Mouse (Mus musculus) lung, embryonic 16.5 days (tissue): ENCODE measurements around the gene Mast1. TPM values are rescaled to one million over a fixed set of nuclear protein-coding genes. Genes with fewer than 3 reads are reported as not detected.
A peak's percentile ranks its signal among the peaks of the same experiment; 100 is the strongest.

ENCODE experiments used
- ATAC-seq: fragments of 200-750 bp; cut with Nextera tagmentation; 2 replicates; pipeline ENCODE4 v1.8.0; 2017; ENCODE audit warnings: low read depth, mild to moderate bottlenecking, moderate library complexity
- H3K27ac ChIP-seq: fragments of 300-500 bp; sonication (generic); 2 replicates; pipeline ENCODE4 v1.5.1; 2014; ENCODE audit warnings: mild to moderate bottlenecking, control low read depth, low read length
- H3K27me3 ChIP-seq: fragments of 300-500 bp; sonication (generic); 2 replicates; pipeline ENCODE4 v1.6.1; 2014; ENCODE audit warnings: low read depth, low read length, mixed read lengths; ENCODE audit not compliant: control insufficient read depth, insufficient read depth
- H3K36me3 ChIP-seq: fragments of 300-500 bp; sonication (generic); 2 replicates; pipeline ENCODE4 v1.6.1; 2014; ENCODE audit warnings: low read length; ENCODE audit not compliant: control insufficient read depth, insufficient read depth
- H3K4me1 ChIP-seq: fragments of 300-500 bp; sonication (generic); replicated peaks from 2 replicates; pipeline ENCODE4 v1.6.1; 2014; ENCODE audit warnings: low read length, mixed read lengths; ENCODE audit not compliant: control insufficient read depth, insufficient read depth
- H3K4me2 ChIP-seq: fragments of 300-500 bp; sonication (generic); 2 replicates; pipeline ENCODE4 v1.6.1; 2014; ENCODE audit warnings: low read depth, low read length, control low read depth
- H3K4me3 ChIP-seq: fragments of 300-500 bp; sonication (generic); 2 replicates; pipeline ENCODE4 v1.5.1; 2014; ENCODE audit warnings: mild to moderate bottlenecking, low read length, control low read depth
- H3K9ac ChIP-seq: fragments of 300-500 bp; sonication (generic); 2 replicates; pipeline ENCODE4 v1.6.1; 2014; ENCODE audit warnings: low read length, control low read depth
- H3K9me3 ChIP-seq: fragments of 300-500 bp; sonication (generic); 2 replicates; pipeline ENCODE4 v1.6.1; 2016; ENCODE audit warnings: low read length; ENCODE audit not compliant: control insufficient read depth
- WGBS: fragments of 180-500 bp; shearing (Covaris S2); extraction: QIAGEN DNeasy Blood & Tissue Kit; methylation state at CpG from one replicate; pipeline ENCODE4 v1.1.7; 2014; 5-methylcytosine and 5-hydroxymethylcytosine counted together
- polyA plus RNA-seq: library from polyadenylated mRNA; unstranded; fragments of >200 nt; fragmentation: Nextera tagmentation; extraction: Ambion mirVana; gene quantifications from 2 replicates; pipeline ENCODE4 v1.2.1, GENCODE M21; 2015

The Mast1 gene
- polyA plus RNA-seq: 0.64 and 0.72 TPM in 2 replicates

DNA sequence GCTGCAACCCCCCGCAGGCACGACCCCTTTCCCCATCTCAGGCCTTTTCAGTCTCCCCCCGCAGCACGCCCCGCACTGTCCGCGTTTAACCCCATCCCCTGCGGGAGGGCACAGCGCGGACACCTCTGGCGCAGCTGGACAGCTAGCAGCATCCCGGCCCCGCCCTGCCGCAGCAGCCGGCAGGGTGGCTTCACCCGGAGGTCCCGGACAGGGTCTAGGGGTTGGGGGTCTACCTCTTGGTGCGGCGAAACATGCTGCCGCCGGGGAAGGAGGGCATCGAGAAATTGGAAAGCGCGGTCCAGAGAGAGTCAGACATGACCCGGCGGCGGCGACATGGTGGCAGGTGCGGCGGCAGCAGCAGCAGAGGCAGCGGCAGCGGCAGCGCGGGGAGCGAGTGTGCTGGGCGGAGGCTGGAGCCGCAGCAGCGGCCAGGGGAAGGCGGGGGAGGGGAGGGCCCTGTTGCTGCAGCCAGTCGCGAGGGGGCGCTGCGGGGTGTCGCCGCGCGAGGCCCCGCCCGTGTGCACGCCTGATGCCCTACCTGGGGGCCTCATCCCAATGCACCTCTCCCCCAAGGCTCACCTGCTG, at the start of gene Mast1:
Gene Mast1, minus strand, starts transcription at position 398 of the 585 bp plus-strand sequence.
- H3K36me3 ChIP-seq: no peaks in the 10 kb centered on the region
- peaks cover 4% of the 10 kb centered on the region for H3K4me1 ChIP-seq
- no peak within 1 kb of the TSS for H3K27ac ChIP-seq
- H3K9ac ChIP-seq: peak within 1 kb of the TSS; percentile 1; the same call in 1 of the 2 replicates
- ATAC-seq: peak; percentile 51; the same call in 1 of the 2 replicates
- no peaks in the 10 kb centered on the region for H3K9me3 ChIP-seq
- H3K27me3 ChIP-seq: peaks cover 52% of the 10 kb centered on the region
- WGBS: under 1% methylated on average over 46 of the region's 50 CpGs
- H3K4me3 ChIP-seq: peak within 1 kb of the TSS; percentile 41
- peak within 1 kb of the TSS; percentile 66 for H3K4me2 ChIP-seq

DNA sequence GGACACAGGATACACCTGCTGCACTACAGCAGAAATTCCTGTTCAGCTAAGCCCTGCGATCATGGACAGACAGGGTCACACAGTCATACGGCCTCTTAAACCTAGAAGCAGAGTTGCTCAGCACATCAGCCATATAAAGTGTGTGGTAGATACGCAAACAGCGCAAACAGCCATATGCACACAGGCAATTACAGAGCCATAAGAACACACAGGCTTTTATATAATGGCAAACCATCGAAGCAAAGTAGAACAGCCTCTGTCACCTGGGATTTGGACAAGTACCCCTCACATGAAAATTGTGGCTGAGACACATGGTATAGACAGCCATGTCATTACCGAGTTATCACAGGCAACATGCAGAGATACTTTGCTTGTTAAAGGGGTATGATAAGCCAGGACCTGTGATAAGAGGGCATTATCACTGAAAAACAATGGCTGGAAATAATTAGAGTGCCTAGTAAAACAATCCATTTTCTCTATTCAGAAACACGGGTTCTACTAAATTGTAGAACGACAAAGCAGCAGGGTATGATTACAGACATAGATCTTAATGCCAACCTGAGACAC, 49.3 kb upstream of the Mast1 start:
- peak overlapping the region; percentile 92 for H3K27ac ChIP-seq
- H3K36me3 ChIP-seq: no peaks in the 10 kb centered on the region
- peak overlapping the region; percentile 51 for H3K4me3 ChIP-seq
- peak overlapping the region; percentile 83 for H3K4me2 ChIP-seq
- WGBS: 35% methylated on average over 8 of the region's 8 CpGs
- H3K9ac ChIP-seq: peak overlapping the region; percentile 61
- H3K9me3 ChIP-seq: no peaks in the 10 kb centered on the region
- H3K27me3 ChIP-seq: no peaks in the 10 kb centered on the region
- no peak for ATAC-seq
- peaks cover 53% of the 10 kb centered on the region for H3K4me1 ChIP-seq

DNA sequence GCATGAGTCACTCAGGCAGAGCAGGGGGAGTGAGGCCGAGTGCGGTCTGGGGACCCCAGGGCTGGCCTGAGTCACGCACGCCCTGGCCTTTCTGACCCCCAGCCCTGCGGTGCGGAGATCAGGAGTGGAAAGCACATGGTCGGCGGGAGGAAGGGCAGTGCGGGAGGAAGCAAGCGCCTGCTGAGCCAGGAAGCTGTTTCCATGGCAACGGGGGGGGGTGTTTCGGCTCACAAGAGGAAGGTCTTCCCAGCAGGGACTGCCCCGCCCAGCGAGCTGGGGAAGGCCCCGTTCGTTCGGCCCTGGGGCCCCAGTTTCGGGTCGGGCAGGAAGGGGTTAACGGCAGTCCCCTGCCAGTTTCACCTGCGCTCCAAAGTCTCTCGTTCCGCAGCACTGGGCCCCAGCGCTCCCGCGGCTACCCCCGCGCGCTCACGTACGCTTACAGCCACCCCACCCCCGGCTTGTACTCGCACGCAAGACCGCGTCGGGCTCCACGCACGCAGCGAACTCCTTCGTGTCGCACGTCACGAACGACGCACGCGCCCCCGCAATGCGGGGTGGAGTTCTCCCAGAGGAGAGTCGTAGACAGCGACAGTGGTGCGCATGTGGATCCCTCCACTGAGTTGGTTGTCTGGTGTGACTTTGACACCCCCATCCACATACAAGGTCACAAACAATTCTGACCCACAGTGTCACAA, 48.7 kb upstream of the Mast1 start:
- WGBS: under 1% methylated on average over 53 of the region's 53 CpGs
- no peaks in the 10 kb centered on the region for H3K27me3 ChIP-seq
- peaks cover 55% of the 10 kb centered on the region for H3K4me1 ChIP-seq
- H3K27ac ChIP-seq: peak overlapping the region; percentile 92
- no peaks in the 10 kb centered on the region for H3K9me3 ChIP-seq
- no peaks in the 10 kb centered on the region for H3K36me3 ChIP-seq
- peak overlapping the region; percentile 61 for H3K9ac ChIP-seq
- peak overlapping the region; percentile 51 for H3K4me3 ChIP-seq
- ATAC-seq: peak; percentile 32
- peak overlapping the region; percentile 83 for H3K4me2 ChIP-seq

DNA sequence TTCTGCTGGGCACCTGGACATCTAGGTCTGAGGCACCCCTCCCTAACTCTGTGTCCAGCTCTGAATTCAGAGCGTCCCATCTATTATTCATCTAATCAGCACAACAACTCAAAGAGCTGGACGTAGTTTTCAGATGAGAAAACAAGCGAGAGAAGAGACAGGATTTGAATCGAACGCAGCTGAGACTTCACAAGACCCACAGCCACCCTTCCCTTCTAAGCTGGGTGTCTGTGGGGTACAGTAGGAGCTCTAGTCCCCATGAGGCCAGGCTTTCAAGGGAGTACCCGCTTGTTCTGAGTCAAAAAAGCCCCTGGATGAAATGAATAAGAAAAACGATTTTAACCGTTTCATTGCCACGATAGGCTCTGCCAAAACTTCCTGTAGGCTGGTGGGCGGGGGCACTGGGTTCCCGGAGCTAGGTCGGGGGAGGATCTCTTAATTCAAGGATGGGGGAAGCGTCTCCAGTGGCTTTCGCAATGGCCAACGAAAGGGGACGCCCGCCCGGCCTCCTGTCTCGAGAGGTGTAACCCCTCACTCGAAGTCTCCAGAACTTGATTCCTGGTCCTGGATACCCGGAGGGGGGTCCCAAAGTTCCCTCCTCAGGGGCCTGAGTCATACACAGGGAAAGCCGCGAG, 48.0 kb upstream of the Mast1 start:
- H3K4me1 ChIP-seq: peaks cover 60% of the 10 kb centered on the region
- no peaks in the 10 kb centered on the region for H3K27me3 ChIP-seq
- no peaks in the 10 kb centered on the region for H3K36me3 ChIP-seq
- H3K9ac ChIP-seq: peak overlapping the region; percentile 61
- 1% methylated on average over 23 of the region's 23 CpGs for WGBS
- ATAC-seq: no peak
- peak overlapping the region; percentile 51 for H3K4me3 ChIP-seq
- H3K4me2 ChIP-seq: peak overlapping the region; percentile 83
- H3K27ac ChIP-seq: peak overlapping the region; percentile 92
- H3K9me3 ChIP-seq: no peaks in the 10 kb centered on the region

DNA sequence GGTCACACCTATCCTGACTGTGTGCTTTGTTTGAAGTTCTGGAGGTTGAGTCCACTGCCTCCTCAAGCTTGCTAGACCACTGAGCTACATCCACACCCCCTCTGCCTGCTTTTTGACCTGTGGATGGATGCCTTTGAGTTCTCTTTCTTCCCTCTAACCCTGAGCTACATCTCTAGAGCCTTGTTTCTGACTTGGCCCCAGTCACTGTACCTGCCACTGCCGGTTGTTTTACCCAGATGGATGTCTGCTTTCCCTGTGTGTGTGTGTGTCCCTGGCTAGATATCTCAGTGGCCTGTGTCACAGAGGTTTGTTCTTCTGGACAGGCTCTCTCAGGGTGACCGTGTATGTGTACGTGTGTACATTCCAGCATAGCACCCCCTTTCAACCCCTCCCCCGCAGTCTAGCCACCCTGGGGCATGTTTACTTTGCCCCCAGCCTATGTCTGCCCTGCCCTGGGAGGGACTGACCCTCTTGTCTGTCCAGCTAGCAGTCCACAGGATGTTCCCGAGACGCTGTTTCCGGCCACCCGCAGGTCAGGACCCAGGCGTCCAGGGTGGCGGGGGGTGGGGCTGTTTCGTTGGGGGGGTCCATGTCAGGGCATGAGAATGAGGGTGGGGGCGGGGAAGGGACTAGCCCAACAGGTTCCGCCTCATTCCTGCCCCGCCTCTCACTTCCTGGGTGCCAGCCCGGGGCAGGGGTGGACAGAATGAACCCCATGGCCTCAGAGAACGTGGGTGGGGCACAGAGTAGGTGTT, 47.3 kb upstream of the Mast1 start:
- Histone ChIP-seq H3K36me3 (no peaks in the 10 kb centered on the region), H3K4me1 (peaks cover 64% of the 10 kb centered on the region), H3K4me3 (peak overlapping the region; percentile 51), H3K4me2 (peak overlapping the region; percentile 83), H3K9me3 (no peaks in the 10 kb centered on the region), H3K9ac (peak overlapping the region; percentile 61), H3K27ac (peak overlapping the region; percentile 92), H3K27me3 (no peaks in the 10 kb centered on the region)
- peak; percentile 7 for ATAC-seq
- WGBS: 3% methylated on average over 16 of the region's 16 CpGs

DNA sequence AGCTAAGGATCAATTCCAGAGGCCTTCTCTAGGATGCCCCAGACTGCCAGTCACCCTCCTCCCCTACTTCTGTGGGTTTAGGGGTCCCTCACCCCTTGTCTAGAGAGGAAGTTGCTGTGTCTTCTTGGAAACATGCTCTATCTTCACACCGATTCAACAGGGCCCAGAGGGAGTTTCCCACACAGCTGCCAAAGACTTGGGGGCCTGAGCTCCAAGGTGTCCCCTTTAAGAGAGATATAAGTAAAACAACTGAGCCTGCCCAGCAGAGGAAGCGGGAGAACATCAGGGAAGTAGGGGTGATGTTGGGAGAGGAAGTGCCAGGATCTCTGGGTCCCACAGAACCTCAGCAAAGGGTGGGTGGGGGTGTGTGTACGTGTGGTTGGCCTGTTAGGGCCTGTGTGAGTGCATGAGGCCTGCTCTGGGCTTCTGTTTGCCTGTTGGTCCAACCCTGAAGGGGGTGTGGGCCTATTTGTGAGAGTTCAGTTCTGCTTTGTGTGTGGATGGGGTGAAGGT, 45.4 kb upstream of the Mast1 start:
- ATAC-seq: no peak
- Histone ChIP-seq H3K4me2 (no peak overlapping the region), H3K4me3 (no peak overlapping the region), H3K27ac (peak overlapping the region; percentile 96), H3K9me3 (no peaks in the 10 kb centered on the region), H3K4me1 (peaks cover 73% of the 10 kb centered on the region), H3K9ac (peak overlapping the region; percentile 17; the same call in 1 of the 2 replicates), H3K27me3 (no peaks in the 10 kb centered on the region), H3K36me3 (no peaks in the 10 kb centered on the region)
- 61% methylated on average over 3 of the region's 3 CpGs for WGBS

DNA sequence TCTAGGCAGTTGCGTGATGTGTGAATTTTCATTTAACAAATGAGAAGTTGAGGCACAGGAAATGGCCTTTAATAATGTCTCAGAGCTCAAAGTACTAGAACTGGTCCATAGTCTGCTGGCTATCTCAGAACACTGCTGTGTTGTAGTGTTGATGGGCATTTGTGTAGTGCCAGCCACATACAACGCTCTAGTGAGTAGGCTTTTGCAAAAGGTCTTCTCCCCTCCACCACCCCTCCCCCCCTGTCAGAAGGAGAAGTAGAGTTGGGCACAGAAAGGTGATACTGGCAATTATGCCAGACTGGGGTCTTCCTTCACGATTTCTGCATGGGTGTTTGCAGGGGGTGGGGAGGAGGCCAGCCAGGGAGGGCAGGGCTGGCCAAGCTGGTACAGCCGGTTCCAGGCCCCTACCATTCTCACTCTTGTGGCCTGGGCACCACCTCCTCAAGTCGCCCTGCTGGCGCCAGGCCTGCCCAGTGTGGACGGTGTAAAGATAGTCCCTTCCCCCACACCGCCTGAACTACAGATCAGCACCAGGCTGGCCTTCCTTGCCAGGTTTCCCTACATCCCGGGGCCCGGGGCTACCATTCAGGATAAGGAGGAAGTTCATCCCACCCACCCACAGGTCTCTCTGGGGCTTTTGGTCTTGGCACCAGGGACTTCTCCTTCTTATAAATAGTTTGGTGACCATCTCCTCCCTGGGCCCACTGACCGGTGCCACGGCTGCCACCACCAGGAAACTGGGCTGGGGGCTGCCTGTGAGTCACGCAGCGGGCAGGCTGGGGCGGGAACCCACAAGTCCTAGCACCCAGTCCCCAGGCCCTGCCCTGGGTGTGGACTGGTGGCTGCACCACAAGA, 44.7 kb upstream of the Mast1 start:
- Histone ChIP-seq H3K9me3 (no peaks in the 10 kb centered on the region), H3K36me3 (no peaks in the 10 kb centered on the region), H3K9ac (peak overlapping the region; percentile 17), H3K4me2 (peak overlapping the region; percentile 5; the same call in 1 of the 2 replicates), H3K27ac (peak overlapping the region; percentile 96), H3K4me1 (peaks cover 77% of the 10 kb centered on the region), H3K27me3 (no peaks in the 10 kb centered on the region), H3K4me3 (no peak overlapping the region)
- no peak for ATAC-seq
- WGBS: 62% methylated on average over 15 of the region's 15 CpGs
